Mouse (Mus musculus) c-Kit-positive CD71-positive TER-119-negative erythroid progenitor cells, embryonic 14.5 days (primary cell): Measurements from ENCODE around the gene Zmynd10.

ENCODE experiments used
- DNase-seq: peaks from one replicate; pipeline ENCODE4 v3.0.0-alpha.2; 2013; ENCODE audit warnings: low read depth

Zmynd10 gene

GRCm38 (mm10) chr9:107580501-107581317 lies 33.6 kb downstream of the Zmynd10 start, which contains the start of gene Hyal3:
Gene Hyal3, plus strand, starts transcription at chr9:107580818.
- DNase-seq: peak; percentile 88

- DNase-seq: no peak
Measured at GRCm38 (mm10) chr9:107581584-107581983, 34.5 kb downstream of the Zmynd10 start.

- no peak for DNase-seq
Measured at GRCm38 (mm10) chr9:107582509-107583062, 35.5 kb downstream of the Zmynd10 start.

GRCm38 (mm10) chr9:107583174-107583573 lies 36.1 kb downstream of the Zmynd10 start:
- no peak for DNase-seq

GRCm38 (mm10) chr9:107586504-107586903 lies 39.4 kb downstream of the Zmynd10 start:
- no peak for DNase-seq

GRCm38 (mm10) chr9:107586974-107587832 lies 40.1 kb downstream of the Zmynd10 start, which contains the start of gene Ifrd2:
Gene Ifrd2, plus strand, starts transcription at chr9:107587642.
- DNase-seq: peak; percentile 99

- peak; percentile 70 for DNase-seq
Measured at GRCm38 (mm10) chr9:107587833-107588639, 40.9 kb downstream of the Zmynd10 start.

GRCm38 (mm10) chr9:107590058-107590772 lies 43.1 kb downstream of the Zmynd10 start:
- DNase-seq: peak; percentile 73

- no peak for DNase-seq
Measured at GRCm38 (mm10) chr9:107590773-107591060, 43.6 kb downstream of the Zmynd10 start.

GRCm38 (mm10) chr9:107593101-107593976 lies 46.2 kb downstream of the Zmynd10 start:
- no peak for DNase-seq

- DNase-seq: no peak
Measured at GRCm38 (mm10) chr9:107594281-107595062, 47.4 kb downstream of the Zmynd10 start.

- DNase-seq: no peak
Measured at GRCm38 (mm10) chr9:107596619-107597569, 49.8 kb downstream of the Zmynd10 start.

- DNase-seq: no peak
Measured at GRCm38 (mm10) chr9:107598385-107598784, 51.3 kb downstream of the Zmynd10 start.

- no peak for DNase-seq
Measured at GRCm38 (mm10) chr9:107599433-107599832, 52.3 kb downstream of the Zmynd10 start.

GRCm38 (mm10) chr9:107599842-107600241 lies 52.7 kb downstream of the Zmynd10 start:
- DNase-seq: no peak

GRCm38 (mm10) chr9:107600745-107601144 lies 53.6 kb downstream of the Zmynd10 start:
- no peak for DNase-seq
